24 mouse cellular contexts compared by ENCODE assay signal in genomic region chr5:66026796-66027195, GRCm38 (mm10). TPM values are rescaled to one million over a fixed set of nuclear protein-coding genes. Genes with fewer than 3 reads are reported as not detected.
"Had no signal": no experiment of that assay in that cellular context is flagged by ENCODE, and none has a peak within 500 bp of the region (broad histone marks: within the 10 kb centered on the region; RNA-seq: fewer than 3 reads in every experiment).

No protein-coding gene starts in this region.

- H3K9me3 ChIP-seq: liver, embryonic 15.5 days; lung, embryonic 15.5 days; neural tube, embryonic 13.5 days; neural tube, embryonic 15.5 days had no signal

- H3K27ac ChIP-seq: liver, embryonic 15.5 days; lung, embryonic 15.5 days; macrophage; midbrain, embryonic 12.5 days; neural tube, embryonic 13.5 days; neural tube, embryonic 15.5 days had no signal

- H3K36me3 ChIP-seq: midbrain, embryonic 12.5 days; neural tube, embryonic 13.5 days; neural tube, embryonic 15.5 days had no signal

- H3K27me3 ChIP-seq: liver, embryonic 15.5 days; lung, embryonic 15.5 days; megakaryocyte, embryonic 14.5 days; midbrain, embryonic 12.5 days; neural tube, embryonic 13.5 days; neural tube, embryonic 15.5 days had no signal

- H3K4me1 ChIP-seq: lung, embryonic 15.5 days; midbrain, embryonic 12.5 days; neural tube, embryonic 13.5 days; neural tube, embryonic 15.5 days had no signal

- DNase-seq: liver, postnatal 0 days; lung, adult 2 months; lung, postnatal 14 days; lung, postnatal 36 days; midbrain, embryonic 14.5 days; retina, postnatal 1 day; right cerebral cortex, adult 18-20 months; right cerebral cortex, postnatal 25 days; right cerebral cortex, postnatal 4 days; spleen, adult 18-20 months; thymus, adult 18-20 months; thymus, postnatal 25 days; thymus, postnatal 4 days had no signal

- H3K4me3 ChIP-seq: liver, embryonic 15.5 days; lung, embryonic 15.5 days; midbrain, embryonic 12.5 days; neural tube, embryonic 13.5 days; neural tube, embryonic 15.5 days had no signal

- H3K9ac ChIP-seq: liver, embryonic 15.5 days; liver, postnatal 0 days; lung, embryonic 15.5 days; midbrain, embryonic 12.5 days; neural tube, embryonic 13.5 days; neural tube, embryonic 15.5 days had no signal

RNA-seq across cellular contexts. Expression of gene 9130230L23Rik, which starts 22.7 kb away (rescaled TPM):
- total RNA-seq: megakaryocyte progenitor cell, adult 5-6 weeks; midbrain, postnatal 0 days; monocyte, adult 5-6 weeks had no signal
- polyA plus RNA-seq: liver, postnatal 0 days; macrophage; midbrain, embryonic 12.5 days; midbrain, embryonic 14.5 days; midbrain, postnatal 0 days; neural tube, embryonic 11.5 days; neural tube, embryonic 15.5 days had no signal
